Mouse (Mus musculus): ENCODE measurements around the gene Sycn.

GRCm38 (mm10) chr7:28505585-28505984 is 35.1 kb upstream of the Sycn start:
- TF ChIP-seq CTCF (IDR thresholded peaks at IDR 0.05; ENCODE audit: low read depth) (no peak), EP300 (IDR thresholded peaks at IDR 0.05; ENCODE audit: low read depth) (no peak)

Data from liver, postnatal 0 days (tissue).